ENCODE assay signal across 13 mouse cellular contexts in the genomic region with DNA sequence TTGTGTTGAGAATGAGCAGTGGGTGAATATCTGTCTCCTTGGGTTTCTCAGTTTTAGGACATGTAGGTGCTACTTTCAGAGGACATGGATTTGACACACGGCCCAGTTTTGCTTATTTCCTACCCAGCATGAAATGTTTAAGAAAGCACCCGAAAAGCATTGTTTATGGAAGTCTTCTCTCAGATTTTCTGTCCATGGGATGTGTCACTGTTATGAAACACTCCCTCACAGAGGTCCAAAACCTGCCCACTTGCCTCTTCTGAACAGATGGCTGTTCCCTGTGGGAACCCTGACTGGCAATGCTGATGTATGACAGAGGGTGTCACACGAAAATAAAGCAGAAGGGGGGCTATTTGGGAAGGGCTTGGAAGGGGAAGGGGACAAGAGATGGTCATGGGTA.
DNase-seq lines count a peak whose midpoint lies in the region; ATAC-seq and TF ChIP-seq lines count a peak whose summit lies in the region.
"Had no signal": no experiment of that assay in that cellular context is flagged by ENCODE, and none has a peak within 500 bp of the region (broad histone marks: within the 10 kb centered on the region; RNA-seq: fewer than 3 reads in every experiment).

No protein-coding gene starts in this region.

- H3K9me3 ChIP-seq in midbrain, postnatal 0 days (ENCODE audit: low read length), result no peaks in the 10 kb centered on the region
- no peaks in the 10 kb centered on the region for H3K9me3 ChIP-seq in midbrain, embryonic 11.5 days (ENCODE audit: control insufficient read depth, low read length)
- H3K9me3 ChIP-seq in heart, embryonic 12.5 days (replicated peaks), result no peaks in the 10 kb centered on the region
- H3K9me3 ChIP-seq: kidney, embryonic 15.5 days; liver, embryonic 12.5 days had no signal

- H3K4me2 ChIP-seq in midbrain, postnatal 0 days (ENCODE audit: low read depth, low read length, poor library complexity, severe bottlenecking), result no peak overlapping the region
- H3K4me2 ChIP-seq in midbrain, embryonic 11.5 days, result no peak overlapping the region
- no peak overlapping the region for H3K4me2 ChIP-seq in heart, embryonic 12.5 days
- H3K4me2 ChIP-seq: kidney, embryonic 15.5 days; liver, embryonic 12.5 days had no signal

- H3K27me3 ChIP-seq in midbrain, postnatal 0 days (ENCODE audit: insufficient read depth, low read length), result no peaks in the 10 kb centered on the region
- peaks cover 39% of the 10 kb centered on the region for H3K27me3 ChIP-seq in midbrain, embryonic 11.5 days (ENCODE audit: control insufficient read depth, insufficient read depth, low read length)
- H3K27me3 ChIP-seq in heart, embryonic 12.5 days (replicated peaks), result no peaks in the 10 kb centered on the region
- H3K27me3 ChIP-seq: kidney, embryonic 15.5 days; liver, embryonic 12.5 days had no signal

- H3K27ac ChIP-seq in midbrain, postnatal 0 days (ENCODE audit: low read depth, low read length), result no peak overlapping the region
- H3K27ac ChIP-seq in midbrain, embryonic 11.5 days (ENCODE audit: low read depth, low read length), result no peak overlapping the region
- no peak overlapping the region for H3K27ac ChIP-seq in heart, embryonic 12.5 days (ENCODE audit: poor library complexity, severe bottlenecking)
- H3K27ac ChIP-seq: kidney, embryonic 15.5 days; liver, embryonic 12.5 days had no signal

- no peaks in the 10 kb centered on the region for H3K36me3 ChIP-seq in midbrain, postnatal 0 days (ENCODE audit: insufficient read depth, low read length)
- no peaks in the 10 kb centered on the region for H3K36me3 ChIP-seq in midbrain, embryonic 11.5 days (ENCODE audit: control insufficient read depth, insufficient read depth, low read length)
- H3K36me3 ChIP-seq in heart, embryonic 12.5 days, result no peaks in the 10 kb centered on the region
- H3K36me3 ChIP-seq: kidney, embryonic 15.5 days; liver, embryonic 12.5 days had no signal

- H3K4me1 ChIP-seq in midbrain, postnatal 0 days (ENCODE audit: insufficient read depth, low read length), result peaks cover 12% of the 10 kb centered on the region
- peaks cover 23% of the 10 kb centered on the region for H3K4me1 ChIP-seq in midbrain, embryonic 11.5 days (ENCODE audit: control insufficient read depth, insufficient read depth, low read length)
- H3K4me1 ChIP-seq in heart, embryonic 12.5 days (replicated peaks), result no peaks in the 10 kb centered on the region
- H3K4me1 ChIP-seq: liver, embryonic 12.5 days had no signal

- peak; percentile 51 for DNase-seq in midbrain, postnatal 0 days (ENCODE audit: low spot score)
- DNase-seq in midbrain, embryonic 11.5 days (ENCODE audit: low spot score, missing footprints), result no peak
- DNase-seq in cerebellum, adult 8-10 months, result peak; percentile 84
- DNase-seq in layer of hippocampus, adult 18-20 months (ENCODE audit: low spot score in 2 of 2), result peak; percentile 68 to 84
- DNase-seq in left cerebral cortex, postnatal 4 days, result peak; percentile 66
- no peak for DNase-seq in kidney, postnatal 14 days
- DNase-seq: gastrocnemius, postnatal 10 days; heart, postnatal 4 days; thymus, postnatal 14 days had no signal

- intact Hi-C loops in left cerebral cortex, postnatal 4 days (cut with DNase I), result no loop called here

- TF ChIP-seq CTCF in midbrain, postnatal 0 days (IDR thresholded peaks at IDR 0.05), result no peak

- no peak overlapping the region for H3K9ac ChIP-seq in midbrain, postnatal 0 days (replicated peaks; ENCODE audit: low read length, poor library complexity, severe bottlenecking)
- H3K9ac ChIP-seq in midbrain, embryonic 11.5 days (ENCODE audit: low read length), result no peak overlapping the region
- no peak overlapping the region for H3K9ac ChIP-seq in heart, embryonic 12.5 days
- H3K9ac ChIP-seq: kidney, embryonic 15.5 days; liver, embryonic 12.5 days had no signal

- WGBS in midbrain, postnatal 0 days, result 68% methylated on average over 3 of the region's 3 CpGs
- 72% methylated on average over 3 of the region's 3 CpGs for WGBS in midbrain, embryonic 11.5 days
- 75% methylated on average over 3 of the region's 3 CpGs for WGBS in heart, embryonic 12.5 days

- H3K4me3 ChIP-seq in midbrain, postnatal 0 days (ENCODE audit: low read depth, low read length), result no peak overlapping the region
- no peak overlapping the region for H3K4me3 ChIP-seq in midbrain, embryonic 11.5 days (ENCODE audit: low read depth, low read length)
- no peak overlapping the region for H3K4me3 ChIP-seq in heart, embryonic 12.5 days
- H3K4me3 ChIP-seq: erythroblast, embryonic 14.5 days; kidney, embryonic 15.5 days; liver, embryonic 12.5 days had no signal

- no peak for ATAC-seq in midbrain, postnatal 0 days (ENCODE audit: low FRiP score)
- ATAC-seq in midbrain, embryonic 11.5 days (ENCODE audit: low FRiP score), result no peak
- no peak for ATAC-seq in heart, embryonic 12.5 days (ENCODE audit: insufficient number of reproducible peaks, low FRiP score)
- ATAC-seq: liver, embryonic 12.5 days had no signal

Comparison
In these comparisons a context has a peak if more than half of its experiments do, and no peak if none do; other contexts are left out.
1. DNase-seq: peak in midbrain, postnatal 0 days (single experiment), cerebellum, adult 8-10 months (single experiment), layer of hippocampus, adult 18-20 months (2 of 2) and left cerebral cortex, postnatal 4 days (single experiment); none in midbrain, embryonic 11.5 days (single experiment) and kidney, postnatal 14 days (single experiment).